1 mouse cellular context compared by ENCODE assay signal in the genomic region with DNA sequence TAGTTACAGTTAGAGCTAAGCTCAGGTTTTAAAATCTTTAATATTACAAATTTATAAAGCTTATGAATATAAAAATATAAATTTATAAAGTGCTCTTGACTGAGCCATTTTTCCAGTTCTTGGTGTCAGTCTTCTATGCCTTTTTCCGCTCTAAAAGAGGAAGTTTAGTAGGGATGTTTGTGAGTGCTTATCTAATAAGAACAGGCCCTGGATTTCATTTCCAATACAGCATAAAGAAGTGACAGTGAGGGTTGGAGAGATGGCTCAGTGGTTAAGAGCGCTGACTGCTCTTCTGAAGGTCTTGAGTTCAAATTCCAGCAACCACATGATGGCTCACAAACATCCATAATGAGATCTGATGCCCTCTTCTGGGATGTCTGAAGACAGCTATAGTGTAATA.
TF ChIP-seq lines count a peak whose summit lies in the region.

No protein-coding gene starts in this region.

TF ChIP-seq in MEL, 35 proteins besides CTCF, POLR2A, EP300 and RAD21 (continued from another document):
- TF ChIP-seq MYB (IDR thresholded peaks at IDR 0.05; ENCODE audit: low read depth, low read length) (peak; percentile 49; the same call in 1 of the 2 replicates), ZC3H11A (IDR thresholded peaks at IDR 0.05; ENCODE audit: low read depth, low read length) (0 out of 2 replicates have a peak, but pooled peaks have one; percentile 2), SIN3A (IDR thresholded peaks at IDR 0.05; ENCODE audit: low read length) (peak; percentile 83), KAT2A (conservative IDR thresholded peaks at IDR 0.05; ENCODE audit: low read depth, low read length) (0 out of 2 replicates have a peak, but pooled peaks have one; percentile 18), GATA1 (IDR thresholded peaks at IDR 0.05; ENCODE audit: low read depth, low read length) (peak; percentile 91), POLR2AphosphoS2 (IDR thresholded peaks at IDR 0.05; ENCODE audit: low read length) (peak; percentile 49; the same call in 1 of the 2 replicates), E2F4 (IDR thresholded peaks at IDR 0.05; ENCODE audit: borderline replicate concordance, low read depth, low read length) (no peak), ZNF384 (IDR thresholded peaks at IDR 0.05; ENCODE audit: low read depth, low read length) (no peak), TAL1 (IDR thresholded peaks at IDR 0.05; ENCODE audit: low read length) (peak; percentile 88), MAZ (IDR thresholded peaks at IDR 0.05; ENCODE audit: low read depth, low read length) (no peak), ETS1 (IDR thresholded peaks at IDR 0.05; ENCODE audit: low read depth, low read length) (peak; percentile 70; the same call in 1 of the 2 replicates), JUND (IDR thresholded peaks at IDR 0.05; ENCODE audit: low read depth, low read length) (no peak), UBTF (IDR thresholded peaks at IDR 0.05; ENCODE audit: borderline replicate concordance, insufficient read depth, low read depth, low read length) (no peak), ELF1 (IDR thresholded peaks at IDR 0.05; ENCODE audit: low read depth, low read length) (0 out of 2 replicates have a peak, but pooled peaks have one; percentile 39), MYC (IDR thresholded peaks at IDR 0.05; ENCODE audit: low read depth, low read length) (peak; percentile 74; the same call in 1 of the 2 replicates), TBP (IDR thresholded peaks at IDR 0.05; ENCODE audit: low read depth, low read length) (peak; percentile 97), MEF2A (IDR thresholded peaks at IDR 0.05; ENCODE audit: extremely low read depth, insufficient replicate concordance, low read depth, low read length, poor library complexity, severe bottlenecking) (no peak), MXI1 (IDR thresholded peaks at IDR 0.05; ENCODE audit: low read depth, low read length) (0 out of 2 replicates have a peak, but pooled peaks have one; percentile 19), TCF12 (IDR thresholded peaks at IDR 0.05; ENCODE audit: low read depth, low read length) (peak; percentile 88), ZKSCAN1 (IDR thresholded peaks at IDR 0.05; ENCODE audit: low read depth, low read length) (no peak; the same call in 1 of the 2 replicates), GABPA (IDR thresholded peaks at IDR 0.05; ENCODE audit: low read depth, low read length) (no peak), USF2 (IDR thresholded peaks at IDR 0.05; ENCODE audit: borderline replicate concordance in 1 of 2, insufficient read depth in 1 of 2, low read depth in 1 of 2, low read length in 2 of 2) (no peak), RCOR1 (IDR thresholded peaks at IDR 0.05; ENCODE audit: low read depth, low read length) (peak; percentile 80), CHD1 (IDR thresholded peaks at IDR 0.05; ENCODE audit: low read depth, low read length) (0 out of 2 replicates have a peak, but pooled peaks have one; percentile 43), POLR2AphosphoS5 (IDR thresholded peaks at IDR 0.05; ENCODE audit: borderline replicate concordance, low read depth, low read length) (no peak), CHD2 (IDR thresholded peaks at IDR 0.05; ENCODE audit: low read length) (no peak), ZMIZ1 (IDR thresholded peaks at IDR 0.05; ENCODE audit: low read depth, low read length) (peak; percentile 52; the same call in 1 of the 2 replicates)
